Mouse (Mus musculus): ENCODE data around the gene Krt76.

Krt76 gene

DNA sequence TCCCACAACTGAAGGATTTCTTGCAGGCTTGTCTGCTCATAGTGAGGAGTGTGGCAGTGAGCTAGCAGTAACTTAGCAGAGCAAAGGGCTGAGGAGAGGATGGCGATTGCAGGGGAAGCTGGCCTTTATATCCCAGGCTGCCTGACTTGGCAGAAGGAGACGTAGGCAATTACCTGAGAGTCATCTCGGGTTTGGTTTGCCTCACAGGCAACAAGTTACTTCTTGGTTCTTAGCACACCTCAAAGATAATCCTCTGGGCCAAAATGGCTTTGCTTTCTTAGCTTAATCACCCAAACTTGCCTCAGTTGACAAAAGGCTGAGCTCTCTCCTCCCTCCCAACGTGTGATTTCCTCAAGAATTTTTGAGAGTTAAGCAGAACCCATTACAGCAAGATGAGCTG lies at the start of gene Krt76:
Gene Krt76, minus strand, starts transcription at position 101 of the 400 bp plus-strand sequence.
- no peak for DNase-seq (ENCODE audit: extremely low read depth, insufficient read length, low spot score)

- DNase-seq (ENCODE audit: extremely low read depth, insufficient read length, low spot score), result no peak
Observed at GRCm38 (mm10) chr15:101941948-101942347, 49.2 kb upstream of the Krt76 start.

- no peak for DNase-seq (ENCODE audit: extremely low read depth, insufficient read length, low spot score)
Observed at GRCm38 (mm10) chr15:101940274-101940829, 47.6 kb upstream of the Krt76 start, which contains the start of gene Krt79. TSS of gene Krt79 (minus strand) at chr15:101940324.

DNA sequence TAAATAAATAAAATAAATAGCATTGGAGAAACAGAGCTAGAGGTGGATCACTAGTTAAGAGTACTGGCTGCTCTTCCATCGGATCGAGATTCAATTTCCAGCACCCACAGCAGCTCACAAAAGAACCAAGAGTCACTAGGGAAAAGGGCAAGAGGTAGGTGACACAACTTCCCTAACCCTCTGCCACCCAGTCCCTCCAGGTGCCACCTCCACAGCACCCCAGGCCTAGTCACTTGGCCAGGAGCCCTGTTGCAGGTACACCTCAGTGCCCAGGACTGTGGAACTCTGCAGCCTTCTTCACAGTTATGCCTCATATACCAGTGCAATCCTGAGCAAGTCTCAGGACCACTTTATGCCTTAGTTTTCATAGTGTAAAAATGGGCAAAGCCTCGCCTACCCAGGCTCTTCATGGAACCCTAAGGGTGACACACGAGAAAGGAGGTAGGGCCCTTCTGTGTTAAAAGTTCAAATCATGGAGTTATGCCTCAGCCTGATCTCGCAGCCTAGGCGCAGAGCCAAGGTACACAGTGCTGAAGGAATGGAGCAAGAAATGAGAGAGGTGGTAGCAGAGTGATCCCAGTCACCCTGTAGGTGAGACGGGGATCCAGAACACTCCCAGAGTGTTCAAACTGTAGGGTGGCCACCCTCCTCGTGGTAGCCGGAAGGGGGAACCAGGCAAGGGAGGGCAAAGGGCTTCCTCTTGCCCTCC lies 46.0 kb upstream of the Krt76 start:
- DNase-seq (ENCODE audit: extremely low read depth, insufficient read length, low spot score), result no peak

DNA sequence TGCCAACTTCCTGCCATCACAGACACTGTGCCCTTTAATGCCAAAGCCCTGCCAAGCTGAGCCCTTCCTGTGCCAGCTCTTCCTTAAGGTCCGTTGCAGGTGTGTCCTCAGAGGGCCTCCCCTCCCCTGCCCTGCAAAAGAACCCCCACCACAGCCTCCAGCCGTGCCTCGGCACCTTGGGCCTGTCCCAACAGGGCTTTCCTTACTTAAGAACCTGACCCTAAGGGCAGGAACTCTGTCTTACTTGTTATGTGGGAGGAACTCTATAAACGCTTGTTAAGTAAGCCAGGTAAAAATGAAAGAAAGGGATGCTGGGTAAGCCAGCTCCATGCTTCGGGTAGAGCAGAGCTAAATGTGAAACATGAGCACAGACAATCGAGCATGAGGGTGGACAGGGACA lies 40.3 kb upstream of the Krt76 start:
- DNase-seq (ENCODE audit: extremely low read depth, insufficient read length, low spot score), result no peak

GRCm38 (mm10) chr15:101929666-101930065 lies 36.9 kb upstream of the Krt76 start:
- DNase-seq (ENCODE audit: extremely low read depth, insufficient read length, low spot score), result no peak

- DNase-seq (ENCODE audit: extremely low read depth, insufficient read length, low spot score), result no peak
Observed at GRCm38 (mm10) chr15:101929087-101929486, 36.4 kb upstream of the Krt76 start.

DNA sequence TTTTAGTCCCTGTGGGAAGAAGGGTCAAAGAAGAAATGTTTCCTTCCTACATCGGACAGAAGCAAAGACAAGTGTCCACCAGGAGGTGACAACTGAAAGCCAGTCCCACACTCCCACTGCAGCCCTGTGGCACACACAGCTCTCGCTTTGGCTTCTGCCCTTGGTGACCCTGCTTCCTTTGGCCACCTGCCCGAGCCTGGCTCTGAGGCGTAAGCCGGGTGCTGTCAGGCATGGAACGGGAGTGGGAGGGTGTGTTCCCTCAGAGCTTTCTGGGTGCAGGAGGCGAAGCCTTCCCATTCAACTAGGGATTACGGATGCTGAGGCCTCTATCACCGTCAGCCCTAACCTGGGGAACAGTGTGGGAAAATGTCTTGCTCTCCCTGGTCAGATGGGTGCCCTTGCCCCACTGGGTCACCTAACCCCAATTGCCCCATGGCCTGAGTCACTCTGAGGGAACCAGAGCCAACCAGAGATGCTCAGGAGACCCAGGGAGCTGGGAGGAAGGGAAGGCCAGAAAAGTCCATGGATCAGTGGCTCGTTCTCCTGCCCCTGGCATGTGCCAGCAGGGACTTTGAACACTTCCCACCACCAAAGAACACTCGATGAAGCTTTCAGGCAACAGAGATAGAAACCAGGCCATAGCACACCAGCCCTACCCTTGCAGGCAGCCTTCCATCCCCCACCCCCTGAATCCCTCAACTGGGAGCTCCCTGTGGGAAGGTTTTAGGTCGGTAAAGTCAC lies 34.8 kb upstream of the Krt76 start:
- DNase-seq (ENCODE audit: extremely low read depth, insufficient read length, low spot score), result no peak

GRCm38 (mm10) chr15:101925041-101925440 lies 32.3 kb upstream of the Krt76 start:
- no peak for DNase-seq (ENCODE audit: extremely low read depth, insufficient read length, low spot score)

DNA sequence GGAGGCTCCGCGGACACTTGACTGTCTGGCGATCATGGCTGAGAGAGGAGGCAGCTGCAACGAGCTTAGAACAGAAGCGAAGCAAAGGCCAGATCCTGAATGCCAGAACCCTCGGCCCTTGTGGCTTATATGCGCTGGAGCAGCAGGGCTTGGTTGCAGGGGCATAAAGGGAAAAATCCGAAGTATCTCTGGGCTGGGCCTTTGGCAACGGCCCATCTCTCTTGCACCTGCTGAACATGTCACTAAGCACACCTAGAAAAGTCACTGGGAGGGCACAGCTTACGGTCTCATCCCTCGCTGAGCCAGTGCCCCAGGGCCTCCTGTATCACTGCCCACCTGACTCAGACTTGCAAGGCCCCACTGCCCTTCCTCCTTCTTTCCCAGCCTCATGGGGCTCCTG lies 31.9 kb upstream of the Krt76 start, which contains the start of gene Krt4:
Gene Krt4, minus strand, starts transcription at position 101 of the 400 bp plus-strand sequence.
- DNase-seq (ENCODE audit: extremely low read depth, insufficient read length, low spot score), result no peak

DNA sequence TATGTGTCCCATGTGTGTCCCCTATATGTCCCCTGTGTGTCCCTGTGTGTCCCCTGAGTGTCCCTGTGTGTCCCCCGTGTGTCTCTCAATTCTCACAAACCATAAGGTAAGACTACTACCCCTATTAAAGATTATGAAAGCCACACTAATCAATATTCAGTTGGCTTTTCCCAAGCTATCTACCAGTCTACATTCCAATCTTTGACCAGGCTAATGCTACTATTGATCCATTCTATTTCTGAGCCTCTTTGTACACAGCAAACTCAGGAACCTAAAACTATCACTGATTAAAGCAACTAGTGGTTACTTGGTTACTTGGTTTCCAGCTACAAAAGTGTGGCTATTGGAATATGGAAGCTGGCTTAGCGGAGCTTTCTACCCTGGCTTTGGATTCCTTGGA lies 29.6 kb upstream of the Krt76 start:
- DNase-seq (ENCODE audit: extremely low read depth, insufficient read length, low spot score), result no peak

GRCm38 (mm10) chr15:101916072-101916471 lies 23.4 kb upstream of the Krt76 start:
- DNase-seq (ENCODE audit: extremely low read depth, insufficient read length, low spot score), result no peak

- DNase-seq (ENCODE audit: extremely low read depth, insufficient read length, low spot score), result no peak
Observed at GRCm38 (mm10) chr15:101904849-101905248, 12.1 kb upstream of the Krt76 start.

DNA sequence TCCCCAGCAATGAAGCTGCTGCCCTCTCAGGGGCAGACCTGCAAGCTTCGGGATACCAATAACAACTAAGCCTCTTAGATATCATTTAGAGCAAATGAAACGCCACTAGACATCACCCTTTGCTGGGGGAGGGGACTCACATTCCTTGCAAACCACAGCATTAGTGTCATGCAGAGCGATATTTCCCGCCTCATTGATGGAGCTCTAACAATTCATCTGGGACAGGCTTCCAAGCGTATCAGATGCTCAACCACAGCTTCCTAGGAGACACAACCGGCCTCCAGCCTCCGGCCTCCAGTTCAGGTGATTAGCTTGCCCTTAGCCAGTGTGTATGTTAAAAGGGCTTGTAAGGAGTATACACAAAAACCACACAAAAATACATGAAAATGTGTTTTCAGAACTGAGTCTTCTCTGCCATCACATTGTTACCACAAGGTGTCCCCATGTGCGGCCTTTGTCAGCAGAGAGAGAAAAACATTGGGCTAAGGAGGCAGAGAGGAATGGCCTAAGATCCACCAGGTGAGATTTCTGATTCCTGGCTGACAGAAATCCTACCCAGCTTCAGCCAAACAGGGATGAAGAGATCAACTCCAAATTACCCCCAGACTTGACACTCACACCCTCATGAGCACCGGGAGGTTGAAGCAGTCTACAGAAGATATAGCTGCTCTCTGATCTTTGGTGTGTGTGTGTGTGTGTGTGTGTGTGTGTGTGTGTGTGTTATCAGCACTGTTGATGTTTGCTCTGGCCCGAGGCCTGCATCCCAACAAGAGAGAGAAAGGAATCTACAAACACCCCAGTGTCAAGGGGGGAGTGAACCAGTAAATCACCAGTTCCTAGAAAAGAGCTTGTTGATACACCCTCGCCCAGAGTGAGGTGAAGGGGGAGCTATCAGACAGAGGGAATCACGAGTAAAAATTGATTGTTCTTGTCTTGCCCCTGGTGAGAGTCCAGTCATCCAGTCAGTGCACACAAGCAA lies 9.7 kb upstream of the Krt76 start:
- DNase-seq (ENCODE audit: extremely low read depth, insufficient read length, low spot score), result no peak

DNA sequence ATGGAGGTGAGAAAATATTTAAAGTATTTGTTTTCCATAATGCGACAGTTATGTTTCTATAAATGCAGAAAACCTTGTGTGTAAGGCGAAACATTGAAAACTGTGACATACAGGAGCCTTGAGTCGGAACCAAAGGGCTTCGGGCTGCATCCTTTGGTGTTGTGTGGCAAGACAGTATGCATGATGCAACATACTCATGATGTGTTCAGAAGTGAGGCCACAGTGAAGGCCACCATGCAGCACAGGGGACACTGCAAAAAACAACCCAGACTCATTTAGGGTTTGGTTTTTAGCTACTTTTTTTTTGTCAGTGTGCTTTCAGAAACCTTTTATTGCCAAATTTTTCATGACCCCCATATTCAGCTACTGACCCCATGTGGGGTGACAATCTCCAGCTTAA lies 2.5 kb upstream of the Krt76 start:
- DNase-seq (ENCODE audit: extremely low read depth, insufficient read length, low spot score), result no peak

- DNase-seq (ENCODE audit: extremely low read depth, insufficient read length, low spot score), result no peak
Observed at GRCm38 (mm10) chr15:101879776-101880175, 12.9 kb downstream of the Krt76 start.

- no peak for DNase-seq (ENCODE audit: extremely low read depth, insufficient read length, low spot score)
Observed at GRCm38 (mm10) chr15:101878041-101878440, 14.7 kb downstream of the Krt76 start.

DNA sequence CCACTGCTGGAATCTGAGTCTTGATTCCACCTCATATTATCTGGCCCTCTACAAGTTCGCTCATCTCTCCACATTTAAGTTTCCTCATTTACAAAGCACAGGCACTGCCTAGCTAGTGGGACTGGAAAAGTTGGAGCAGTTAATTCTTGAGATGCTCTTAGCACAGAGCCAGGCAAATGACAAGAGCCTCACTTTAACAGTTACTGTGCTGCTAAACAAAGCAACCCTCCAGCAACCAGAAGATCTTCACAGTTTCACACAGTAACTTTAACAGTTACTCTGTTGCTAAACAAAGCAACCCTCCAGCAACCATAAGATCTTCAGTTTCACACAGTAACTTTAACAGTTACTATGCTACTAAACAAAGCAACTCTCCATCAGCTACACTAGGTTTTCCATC lies 18.3 kb downstream of the Krt76 start:
- DNase-seq (ENCODE audit: extremely low read depth, insufficient read length, low spot score), result no peak

DNA sequence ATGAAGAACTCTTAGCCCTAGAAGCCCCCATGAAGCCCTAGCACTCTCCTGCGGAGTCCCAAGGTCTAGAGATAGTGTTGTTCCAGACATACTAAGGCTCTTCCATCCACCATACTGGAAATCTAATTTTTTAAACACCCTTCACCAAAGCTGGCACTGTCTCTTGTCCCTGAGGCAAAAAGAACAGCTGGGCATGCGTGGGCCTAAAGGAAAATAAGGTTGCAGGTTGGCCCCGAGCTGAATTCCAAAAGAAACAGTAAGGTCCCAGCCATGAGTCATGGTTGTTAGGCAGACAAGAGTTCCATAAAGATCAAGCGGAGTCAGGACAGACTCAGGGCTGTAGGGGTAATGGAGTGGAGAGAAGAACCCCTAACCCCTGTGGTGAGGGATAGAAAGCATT lies 19.5 kb downstream of the Krt76 start:
- DNase-seq (ENCODE audit: extremely low read depth, insufficient read length, low spot score), result no peak

DNA sequence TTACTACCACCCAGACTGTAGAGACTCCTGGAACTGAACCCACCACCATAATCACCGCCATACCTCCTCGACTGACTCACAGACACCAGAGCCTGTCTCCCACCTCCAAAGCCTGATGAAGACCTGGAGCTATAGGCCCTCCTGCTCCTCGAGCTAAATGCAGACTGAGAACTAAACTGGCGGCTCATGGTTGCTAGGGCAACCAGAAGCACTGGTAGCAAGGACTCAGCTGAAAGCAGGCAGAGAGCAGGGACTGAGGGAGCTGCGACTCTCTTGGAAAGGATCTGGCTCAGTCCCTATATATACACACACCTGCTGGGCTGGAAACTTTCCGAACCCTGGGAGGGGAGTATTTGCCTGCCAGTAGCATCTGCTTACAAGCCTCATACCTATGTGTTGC lies 23.3 kb downstream of the Krt76 start, which contains the start of gene Krt77:
Gene Krt77, minus strand, starts transcription at position 275 of the 400 bp plus-strand sequence.
- DNase-seq (ENCODE audit: extremely low read depth, insufficient read length, low spot score), result no peak

GRCm38 (mm10) chr15:101866754-101867153 lies 26.0 kb downstream of the Krt76 start:
- DNase-seq (ENCODE audit: extremely low read depth, insufficient read length, low spot score), result no peak
